Mouse (Mus musculus): Measurements from ENCODE around the gene Rhbg.

DNA sequence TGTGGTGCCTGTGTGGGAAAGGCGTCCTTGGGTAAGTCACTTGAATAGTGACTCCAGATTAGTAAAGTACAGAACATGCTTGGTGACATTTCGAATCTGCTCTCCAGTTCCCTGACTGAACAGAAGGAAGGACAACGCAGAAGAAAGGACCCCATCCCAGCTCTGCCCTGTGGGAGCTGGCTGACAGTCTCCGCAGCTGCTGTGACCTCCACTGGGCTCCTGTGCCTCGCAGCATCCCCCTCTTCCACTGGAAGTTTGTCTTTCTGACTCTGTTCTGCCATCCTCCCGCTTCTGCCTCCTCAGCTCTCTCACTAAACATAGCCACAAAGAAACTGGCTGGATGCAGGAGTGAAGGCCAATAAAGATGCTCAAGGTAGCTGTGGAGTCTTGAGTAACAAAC, 51.5 kb downstream of the Rhbg start:
- TF ChIP-seq MAZ (IDR thresholded peaks at IDR 0.05; ENCODE audit: low read depth, low read length) (no peak), CTCF (IDR thresholded peaks at IDR 0.05 in 2 of 3, conservative IDR thresholded peaks at IDR 0.05 in 1 of 3; ENCODE audit: control insufficient read depth in 1 of 3, insufficient read depth in 1 of 3, low read depth in 2 of 3, low read length in 3 of 3, poor library complexity in 1 of 3, severe bottlenecking in 1 of 3) (no peak), POLR2A (IDR thresholded peaks at IDR 0.05; ENCODE audit: control insufficient read depth in 1 of 2, insufficient read depth in 1 of 2, low read depth in 1 of 2, low read length in 2 of 2, poor library complexity in 1 of 2) (no peak), ZKSCAN1 (IDR thresholded peaks at IDR 0.05; ENCODE audit: low read depth, low read length) (no peak), NELFE (IDR thresholded peaks at IDR 0.05; ENCODE audit: low read depth, low read length) (no peak), SIN3A (IDR thresholded peaks at IDR 0.05; ENCODE audit: low read length) (no peak), POLR2AphosphoS2 (IDR thresholded peaks at IDR 0.05; ENCODE audit: low read length) (no peak), MAFK (IDR thresholded peaks at IDR 0.05; ENCODE audit: borderline replicate concordance, low read depth, low read length) (no peak), MXI1 (IDR thresholded peaks at IDR 0.05; ENCODE audit: low read depth, low read length) (no peak), ELF1 (IDR thresholded peaks at IDR 0.05; ENCODE audit: low read depth, low read length) (no peak)

Data from MEL (cell line).